Mouse (Mus musculus) liver (tissue): ENCODE results near the gene Mtmr14.
A peak's percentile ranks its signal among the peaks of the same experiment; 100 is the strongest.

ENCODE experiments used
- DNase-seq: peaks from one replicate; pipeline ENCODE4 v3.0.0-alpha.2; 2020; ENCODE audit warnings: mixed read lengths

The Mtmr14 gene

GRCm38 (mm10) chr6:113282101-113282802 is 44.6 kb downstream of the Mtmr14 start, which contains the start of gene Cpne9:
Gene Cpne9 (plus strand): TSS chr6:113282307.
- DNase-seq: no peak

- no peak for DNase-seq
Observed at GRCm38 (mm10) chr6:113282969-113283368, 45.3 kb downstream of the Mtmr14 start.

- DNase-seq: no peak
Observed at GRCm38 (mm10) chr6:113283500-113283899, 45.9 kb downstream of the Mtmr14 start.

GRCm38 (mm10) chr6:113284931-113285330 is 47.3 kb downstream of the Mtmr14 start:
- no peak for DNase-seq

- DNase-seq: no peak
Observed at GRCm38 (mm10) chr6:113286316-113286715, 48.7 kb downstream of the Mtmr14 start.

GRCm38 (mm10) chr6:113287236-113287635 is 49.6 kb downstream of the Mtmr14 start:
- no peak for DNase-seq

GRCm38 (mm10) chr6:113289346-113289745 is 51.7 kb downstream of the Mtmr14 start:
- no peak for DNase-seq

- no peak for DNase-seq
Observed at GRCm38 (mm10) chr6:113290346-113290745, 52.7 kb downstream of the Mtmr14 start.

GRCm38 (mm10) chr6:113292938-113293337 is 55.3 kb downstream of the Mtmr14 start:
- DNase-seq: no peak

GRCm38 (mm10) chr6:113296046-113296445 is 58.4 kb downstream of the Mtmr14 start:
- DNase-seq: no peak

- no peak for DNase-seq
Observed at GRCm38 (mm10) chr6:113296639-113297038, 59.0 kb downstream of the Mtmr14 start.

- DNase-seq: no peak
Observed at GRCm38 (mm10) chr6:113301350-113301749, 63.7 kb downstream of the Mtmr14 start.

GRCm38 (mm10) chr6:113302258-113302657 is 64.6 kb downstream of the Mtmr14 start:
- DNase-seq: no peak

- peak; percentile 100 for DNase-seq
Observed at GRCm38 (mm10) chr6:113306322-113306985, 68.8 kb downstream of the Mtmr14 start.

- no peak for DNase-seq
Observed at GRCm38 (mm10) chr6:113306986-113307349, 69.3 kb downstream of the Mtmr14 start, which contains the start of gene Brpf1. Gene Brpf1 (plus strand): TSS chr6:113307137.

- DNase-seq: peak; percentile 54
Observed at GRCm38 (mm10) chr6:113307481-113308121, 70.0 kb downstream of the Mtmr14 start.

- no peak for DNase-seq
Observed at GRCm38 (mm10) chr6:113308141-113308540, 70.5 kb downstream of the Mtmr14 start.

- DNase-seq: no peak
Observed at GRCm38 (mm10) chr6:113315972-113316371, 78.3 kb downstream of the Mtmr14 start.

- DNase-seq: peak; percentile 98
Observed at GRCm38 (mm10) chr6:113326533-113327315, 89.1 kb downstream of the Mtmr14 start, which contains the start of gene Ogg1. Gene Ogg1 (plus strand): TSS chr6:113326972.

- DNase-seq: no peak
Observed at GRCm38 (mm10) chr6:113329396-113329795, 91.8 kb downstream of the Mtmr14 start.

- no peak for DNase-seq
Observed at GRCm38 (mm10) chr6:113330547-113330946, 92.9 kb downstream of the Mtmr14 start.
